Mouse (Mus musculus): Measurements from ENCODE around the gene Prrt1.

The Prrt1 gene

DNA sequence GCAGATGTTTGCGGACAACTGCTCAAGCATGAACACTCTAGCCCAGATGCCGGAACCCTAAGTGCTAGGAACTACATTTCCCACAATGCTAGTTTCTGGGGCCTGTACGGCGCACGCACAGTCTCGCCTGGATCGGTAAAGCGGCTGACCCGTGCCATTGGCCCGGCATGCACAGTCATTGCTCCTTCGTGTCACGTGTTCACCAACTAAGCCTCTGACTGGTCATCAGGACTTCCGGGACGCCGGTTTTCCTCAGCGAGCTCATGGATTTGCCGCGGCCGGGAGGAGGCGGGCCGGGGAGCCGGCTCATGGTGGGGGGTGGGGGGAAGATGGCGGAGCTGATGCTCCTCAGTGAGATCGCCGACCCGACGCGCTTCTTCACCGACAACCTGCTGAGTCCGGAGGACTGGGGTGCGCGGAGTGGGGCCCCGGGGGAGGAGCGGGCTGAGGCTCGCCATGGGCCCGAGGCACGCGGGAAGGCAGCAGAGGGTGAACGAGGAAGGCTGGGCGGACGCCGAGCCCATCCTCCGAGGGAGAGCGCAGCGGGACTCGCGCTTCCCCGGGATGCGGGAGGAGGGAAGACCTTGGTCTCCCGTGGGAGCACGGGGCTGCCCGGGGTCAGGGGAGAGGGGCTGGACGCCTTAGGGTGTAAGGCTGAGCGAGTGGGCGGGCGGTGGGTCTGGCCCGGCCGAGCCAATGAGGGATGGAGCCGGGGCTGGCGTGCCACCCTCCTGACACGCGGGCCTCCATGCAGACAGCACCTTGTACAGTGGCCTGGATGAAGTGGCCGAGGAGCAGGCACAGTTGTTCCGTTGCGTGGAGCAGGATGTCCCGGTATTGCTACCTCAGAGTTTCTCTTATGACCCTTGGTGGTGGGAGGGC lies 17.8 kb downstream of the Prrt1 start, which contains the start of gene Atf6b:
TSS of gene Atf6b (plus strand) at position 241 of the 882 bp plus-strand sequence.
- DNase-seq (ENCODE audit: inconsistent age in 2 of 2, low spot score in 1 of 2): peak; percentile 97

DNA sequence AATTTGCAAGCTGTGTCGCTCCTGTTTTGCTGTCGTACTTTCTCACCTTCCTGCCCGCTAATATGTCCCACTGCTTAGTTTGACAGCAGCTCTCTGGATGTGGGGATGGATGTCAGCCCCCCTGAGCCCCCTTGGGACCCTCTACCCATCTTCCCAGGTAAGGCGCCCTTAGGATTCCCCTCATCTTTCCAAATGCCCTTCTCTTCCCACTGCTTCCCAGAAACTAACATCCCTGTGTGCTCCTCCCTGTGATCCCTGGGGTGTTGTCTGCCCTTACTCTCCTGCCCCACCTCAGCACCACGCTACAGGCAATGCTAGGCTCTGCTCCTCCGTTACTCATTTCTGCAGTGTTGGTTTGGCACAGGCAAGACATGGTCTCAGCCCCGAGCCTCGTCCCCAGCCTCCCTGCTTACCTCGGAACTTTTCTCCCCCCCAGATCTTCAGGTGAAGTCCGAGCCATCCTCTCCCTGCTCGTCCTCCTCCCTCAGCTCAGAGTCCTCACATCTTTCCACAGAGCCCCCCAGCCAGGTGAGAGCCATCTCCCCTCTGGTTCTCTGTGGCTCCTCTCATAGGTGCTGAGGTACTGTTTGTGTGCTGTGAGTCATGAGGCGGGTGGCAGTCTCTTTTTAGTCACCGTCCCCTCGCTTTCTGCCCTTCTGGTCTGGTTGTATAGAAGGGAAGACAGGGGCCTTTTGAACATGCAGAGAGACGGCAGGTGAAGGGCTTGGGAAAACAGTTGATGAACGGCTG lies 19.0 kb downstream of the Prrt1 start:
- DNase-seq (ENCODE audit: inconsistent age in 2 of 2, low spot score in 1 of 2): peak; percentile 14 to 38

DNA sequence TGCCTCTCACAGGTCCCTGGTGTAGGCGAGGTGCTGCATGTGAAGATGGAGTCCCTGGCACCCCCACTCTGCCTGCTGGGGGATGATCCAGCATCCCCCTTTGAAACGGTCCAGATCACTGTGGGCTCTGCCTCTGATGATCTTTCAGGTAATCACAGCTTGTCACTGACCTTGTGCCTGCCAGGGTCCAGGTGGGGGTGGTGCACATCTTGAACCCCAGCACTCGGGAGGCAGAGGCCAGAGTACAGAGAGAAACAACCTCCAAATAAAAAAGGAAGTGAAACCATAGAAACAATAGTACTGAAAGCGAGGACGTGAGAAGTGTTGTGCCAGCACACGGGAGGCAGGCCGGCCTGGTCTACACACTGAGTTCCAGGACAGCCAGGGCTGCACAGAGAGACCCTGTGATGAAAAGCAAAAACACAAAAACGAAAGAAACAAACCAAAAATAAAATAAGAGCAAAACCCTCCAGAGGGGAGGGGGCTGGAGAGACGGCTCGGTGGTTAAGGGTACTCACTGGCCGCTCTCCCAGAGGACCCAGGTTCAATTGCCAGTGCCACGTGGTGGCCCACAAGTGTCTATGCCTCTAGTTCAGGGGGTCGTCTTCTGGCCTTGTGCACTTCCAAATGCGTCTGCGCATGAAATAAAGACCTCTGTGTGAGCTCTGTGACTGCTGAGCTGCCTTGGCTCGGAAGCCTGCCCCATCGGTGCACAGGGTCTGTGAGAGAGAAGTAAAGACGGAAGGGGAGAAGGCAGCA lies 20.0 kb downstream of the Prrt1 start:
- DNase-seq (ENCODE audit: inconsistent age in 2 of 2, low spot score in 1 of 2): peak in 1 of 2 experiments; percentile 32

DNA sequence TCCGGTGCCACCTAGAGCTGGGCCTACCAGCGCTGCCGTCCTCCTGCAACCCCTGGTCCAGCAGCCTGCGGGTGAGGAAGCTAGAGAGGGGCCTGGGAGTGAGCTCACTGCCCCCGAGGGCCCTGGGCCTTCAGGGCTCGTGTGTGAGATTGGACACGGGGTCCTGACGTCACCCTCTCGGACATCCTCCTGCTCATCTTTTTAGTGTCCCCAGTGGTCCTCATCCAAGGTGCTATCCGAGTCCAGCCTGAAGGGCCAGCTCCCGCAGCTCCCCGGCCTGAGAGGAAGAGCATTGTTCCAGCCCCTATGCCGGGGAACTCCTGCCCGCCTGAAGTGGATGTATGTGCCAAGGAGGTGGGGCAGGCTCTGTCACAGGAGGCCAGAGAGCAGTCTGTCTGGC lies 21.4 kb downstream of the Prrt1 start:
- peak in 1 of 2 experiments; percentile 35 for DNase-seq (ENCODE audit: inconsistent age in 2 of 2, low spot score in 1 of 2)

DNA sequence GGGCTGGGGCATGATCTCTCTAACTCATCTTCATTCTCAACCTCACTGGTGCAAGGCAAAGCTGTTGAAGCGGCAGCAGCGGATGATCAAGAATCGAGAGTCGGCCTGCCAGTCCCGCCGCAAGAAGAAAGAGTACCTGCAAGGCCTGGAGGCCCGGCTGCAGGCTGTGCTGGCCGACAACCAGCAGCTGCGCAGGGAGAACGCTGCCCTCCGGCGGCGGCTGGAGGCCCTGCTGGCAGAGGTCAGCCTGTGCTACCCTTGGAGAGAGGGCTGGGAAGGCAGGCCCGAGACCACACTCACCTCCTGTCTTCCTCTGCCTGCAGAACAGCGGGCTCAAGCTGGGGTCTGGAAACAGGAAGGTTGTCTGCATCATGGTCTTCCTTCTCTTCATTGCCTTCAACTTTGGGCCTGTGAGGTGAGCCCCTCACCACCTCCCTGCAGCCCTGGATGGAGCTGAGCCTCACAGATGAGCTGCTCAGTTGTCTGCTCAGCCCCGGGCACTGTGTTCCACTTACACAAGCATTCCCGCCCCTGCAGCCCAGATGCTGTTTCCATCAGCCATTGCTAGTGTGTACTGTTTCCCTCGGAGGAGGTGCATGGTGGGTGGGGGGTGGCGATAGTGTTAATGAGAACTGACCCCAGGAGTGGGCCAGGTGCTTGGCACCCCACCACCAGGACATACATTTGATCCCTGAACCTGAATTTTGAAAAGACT lies 22.3 kb downstream of the Prrt1 start:
- peak; percentile 67 to 74 for DNase-seq (ENCODE audit: inconsistent age in 2 of 2, low spot score in 1 of 2)

DNA sequence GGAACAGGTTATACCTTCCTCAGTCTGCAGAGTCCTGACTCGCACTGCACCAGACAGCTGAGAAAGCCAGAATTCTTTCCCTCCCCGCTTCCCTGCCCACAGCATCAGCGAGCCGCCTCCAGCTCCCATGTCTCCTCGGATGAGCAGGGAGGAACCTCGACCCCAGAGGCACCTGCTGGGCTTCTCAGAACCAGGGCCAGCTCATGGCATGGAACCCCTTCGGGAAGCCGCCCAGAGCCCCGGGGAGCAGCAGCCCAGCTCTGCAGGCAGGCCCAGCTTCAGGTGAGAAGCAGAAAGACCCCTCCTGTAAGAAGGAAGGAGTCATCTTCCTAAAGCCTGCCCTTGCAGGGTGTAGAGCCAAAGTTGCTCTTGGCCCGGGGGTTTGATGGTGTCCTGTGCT lies 23.2 kb downstream of the Prrt1 start:
- DNase-seq (ENCODE audit: inconsistent age in 2 of 2, low spot score in 1 of 2): peak in 1 of 2 experiments; percentile 29

DNA sequence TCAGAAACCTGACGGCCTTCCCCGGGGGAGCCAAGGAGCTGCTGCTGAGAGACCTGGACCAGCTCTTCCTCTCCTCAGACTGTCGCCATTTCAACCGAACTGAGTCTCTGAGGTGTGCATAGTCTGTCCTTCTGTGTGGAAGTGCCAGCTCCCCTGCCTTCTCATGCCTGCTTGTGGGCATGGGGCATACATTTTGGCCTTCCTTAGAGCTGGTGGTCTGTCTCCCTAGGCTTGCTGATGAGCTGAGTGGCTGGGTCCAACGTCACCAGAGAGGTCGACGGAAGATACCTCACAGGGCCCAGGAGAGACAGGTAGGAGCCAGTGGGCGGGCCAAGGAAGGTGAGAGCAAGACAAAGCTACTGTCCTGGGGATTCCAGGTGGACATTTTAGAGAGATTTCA lies 23.7 kb downstream of the Prrt1 start:
- peak in 1 of 2 experiments; percentile 40 for DNase-seq (ENCODE audit: inconsistent age in 2 of 2, low spot score in 1 of 2)

DNA sequence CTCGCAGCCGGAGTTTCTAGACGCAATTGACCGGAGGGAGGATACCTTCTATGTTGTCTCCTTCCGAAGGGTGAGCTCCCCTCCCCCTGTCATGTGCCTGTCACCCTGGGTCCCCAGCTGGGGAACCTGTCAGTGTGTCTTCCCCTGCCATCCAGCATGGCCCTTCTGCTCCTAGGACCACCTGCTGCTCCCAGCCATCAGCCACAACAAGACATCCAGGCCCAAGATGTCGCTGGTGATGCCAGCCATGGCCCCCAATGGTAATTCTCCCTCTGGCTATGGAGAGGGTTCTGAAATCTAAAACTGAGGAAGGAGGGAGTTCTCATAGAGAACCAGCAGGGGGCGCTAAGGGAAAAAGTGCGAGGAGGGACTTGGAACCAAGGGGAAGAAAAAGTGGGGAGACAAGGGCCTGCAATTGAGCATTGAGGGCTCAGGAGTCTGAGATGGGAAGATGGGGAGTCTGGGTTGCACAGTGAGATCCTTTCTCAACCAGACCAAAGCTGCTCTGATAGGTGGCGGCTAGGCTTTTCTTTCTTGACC lies 24.5 kb downstream of the Prrt1 start:
- peak; percentile 73 to 87 for DNase-seq (ENCODE audit: inconsistent age in 2 of 2, low spot score in 1 of 2)

DNA sequence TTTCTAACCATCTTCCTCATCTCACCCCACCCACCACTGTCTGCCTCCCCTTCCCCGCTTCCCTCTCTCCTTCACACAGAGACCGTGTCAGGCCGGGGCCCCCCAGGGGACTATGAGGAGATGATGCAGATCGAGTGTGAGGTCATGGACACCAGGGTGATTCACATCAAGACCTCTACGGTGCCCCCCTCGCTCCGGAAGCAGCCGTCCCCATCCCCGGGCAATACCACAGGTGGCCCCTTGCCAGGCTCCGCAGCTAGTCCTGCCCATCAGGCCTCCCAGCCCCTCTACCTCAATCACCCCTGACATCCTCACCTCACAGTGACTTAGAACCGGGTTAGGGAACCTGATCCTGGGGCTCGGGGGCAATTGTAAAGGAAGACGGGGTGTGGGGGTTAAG lies 25.1 kb downstream of the Prrt1 start:
- DNase-seq (ENCODE audit: inconsistent age in 2 of 2, low spot score in 1 of 2): peak in 1 of 2 experiments; percentile 70

DNA sequence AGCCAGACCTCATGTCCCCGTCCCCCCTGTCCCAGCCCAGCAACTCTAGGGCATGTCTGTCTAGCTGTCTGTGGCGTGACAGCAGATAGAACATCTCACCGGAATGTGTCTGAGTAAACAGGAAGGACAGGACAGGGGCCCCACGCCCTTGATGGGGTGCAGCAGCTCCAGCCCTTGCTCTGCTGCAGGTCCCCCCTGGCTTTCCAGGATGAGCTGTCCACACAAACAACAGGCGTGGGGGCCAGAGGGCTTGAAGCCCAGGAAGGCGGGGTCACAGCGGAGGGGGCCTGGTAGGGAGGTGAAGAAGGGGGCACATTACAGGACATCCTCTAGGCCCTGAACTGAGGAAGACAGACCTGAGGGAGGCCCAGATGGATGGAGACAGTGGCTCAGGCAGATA lies 25.8 kb downstream of the Prrt1 start:
- DNase-seq (ENCODE audit: inconsistent age in 2 of 2, low spot score in 1 of 2): peak; percentile 84 to 89

DNA sequence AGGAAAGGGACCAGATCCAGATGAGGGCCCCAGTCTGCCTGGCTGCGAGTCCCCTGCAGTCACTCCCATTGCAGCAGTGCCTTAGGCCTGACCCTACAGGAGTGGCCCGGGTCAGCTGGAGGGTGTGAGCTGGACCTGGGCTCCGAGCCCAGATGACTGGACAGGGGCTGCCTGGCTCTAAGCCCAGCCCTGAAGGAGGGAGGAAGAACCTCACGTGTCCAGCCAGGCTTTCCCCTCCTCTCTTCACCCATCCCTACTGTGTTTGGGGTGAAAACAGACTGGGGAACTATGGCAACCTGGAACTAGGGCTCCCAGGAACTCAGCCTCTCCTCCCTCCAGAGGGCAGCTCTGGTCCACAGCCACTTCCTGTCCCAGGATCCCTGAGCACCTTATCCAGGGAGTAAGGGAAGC lies 26.3 kb downstream of the Prrt1 start:
- DNase-seq (ENCODE audit: inconsistent age in 2 of 2, low spot score in 1 of 2): peak; percentile 94

DNA sequence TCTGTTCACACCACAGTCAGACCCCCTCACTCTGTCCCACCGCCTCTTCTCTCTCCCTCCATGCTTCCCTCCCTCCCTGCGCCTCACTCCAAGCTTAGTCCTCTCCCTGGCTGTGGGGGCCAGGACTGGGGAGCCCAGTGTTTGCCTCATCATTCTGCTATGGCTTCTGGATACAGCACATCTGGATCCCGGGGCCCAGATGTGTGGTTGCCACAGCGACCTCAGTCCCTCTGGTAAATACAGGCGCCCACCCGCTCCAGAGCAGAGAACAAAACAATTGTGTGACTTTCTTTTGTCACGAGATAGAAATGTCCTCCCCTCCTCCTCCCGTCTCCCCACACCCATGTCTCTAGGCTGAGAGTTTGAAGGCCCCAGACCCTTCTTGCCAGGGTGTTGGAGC lies 27.3 kb downstream of the Prrt1 start:
- DNase-seq (ENCODE audit: inconsistent age in 2 of 2, low spot score in 1 of 2): no peak

DNA sequence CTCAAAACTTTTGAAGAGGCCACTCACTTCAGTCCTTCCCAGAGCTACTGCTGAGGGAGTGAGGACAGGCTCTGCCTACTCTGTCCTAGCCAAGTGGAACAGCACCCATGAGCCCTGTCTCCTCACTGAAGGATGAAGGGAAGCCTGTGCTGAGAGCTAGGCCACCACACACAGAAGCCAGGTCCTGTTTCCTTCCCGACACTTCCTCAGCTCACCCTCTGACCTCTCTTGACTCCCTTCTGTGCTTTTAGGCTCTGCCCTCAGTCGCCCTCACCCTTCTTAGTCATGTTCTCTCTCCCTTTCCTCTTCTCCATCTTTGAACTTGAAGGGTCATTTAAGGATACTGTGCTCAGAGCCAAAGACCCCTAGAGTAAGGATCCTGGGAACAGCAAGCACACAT lies 27.9 kb downstream of the Prrt1 start:
- DNase-seq (ENCODE audit: inconsistent age in 2 of 2, low spot score in 1 of 2): peak in 1 of 2 experiments; percentile 50

DNA sequence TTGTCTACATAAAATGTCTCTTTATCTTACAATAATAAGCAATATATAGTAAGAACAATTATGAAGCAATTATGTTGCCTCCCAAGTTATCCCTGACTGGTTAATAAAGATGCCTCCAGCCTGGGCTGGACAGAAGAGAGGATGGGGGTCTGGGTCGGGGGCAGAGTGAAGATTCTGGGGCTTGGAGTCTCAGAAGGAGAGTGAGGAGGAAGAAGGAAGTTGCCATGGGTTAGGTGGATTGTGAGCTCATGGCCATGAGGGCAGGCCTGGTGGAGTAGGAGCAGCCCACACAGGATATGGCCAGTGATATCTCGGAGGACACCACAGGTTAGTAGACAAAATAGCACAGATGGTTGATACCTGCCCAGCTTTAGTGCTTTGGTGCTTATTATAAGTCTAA lies 28.8 kb downstream of the Prrt1 start:
- DNase-seq (ENCODE audit: inconsistent age in 2 of 2, low spot score in 1 of 2): no peak

DNA sequence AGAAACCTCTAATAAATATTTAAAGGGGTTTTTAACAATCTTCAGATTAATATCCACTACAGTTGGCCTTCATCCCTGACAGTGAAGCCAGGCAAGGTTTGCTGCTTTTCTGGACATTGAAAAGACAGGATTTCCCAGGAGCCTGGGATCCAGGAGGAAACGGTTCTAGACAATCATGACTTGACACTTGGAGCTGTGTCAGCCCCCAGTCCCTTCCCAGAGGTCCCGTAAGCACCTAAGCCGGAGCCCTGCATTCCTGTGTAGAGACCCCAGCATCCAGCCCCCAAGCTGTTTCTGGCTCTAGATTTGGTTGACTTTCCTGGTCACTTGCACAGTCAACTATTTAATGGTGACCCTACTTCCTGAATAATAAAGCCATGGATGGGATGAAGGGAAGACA lies 29.3 kb downstream of the Prrt1 start:
- no peak for DNase-seq (ENCODE audit: inconsistent age in 2 of 2, low spot score in 1 of 2)

DNA sequence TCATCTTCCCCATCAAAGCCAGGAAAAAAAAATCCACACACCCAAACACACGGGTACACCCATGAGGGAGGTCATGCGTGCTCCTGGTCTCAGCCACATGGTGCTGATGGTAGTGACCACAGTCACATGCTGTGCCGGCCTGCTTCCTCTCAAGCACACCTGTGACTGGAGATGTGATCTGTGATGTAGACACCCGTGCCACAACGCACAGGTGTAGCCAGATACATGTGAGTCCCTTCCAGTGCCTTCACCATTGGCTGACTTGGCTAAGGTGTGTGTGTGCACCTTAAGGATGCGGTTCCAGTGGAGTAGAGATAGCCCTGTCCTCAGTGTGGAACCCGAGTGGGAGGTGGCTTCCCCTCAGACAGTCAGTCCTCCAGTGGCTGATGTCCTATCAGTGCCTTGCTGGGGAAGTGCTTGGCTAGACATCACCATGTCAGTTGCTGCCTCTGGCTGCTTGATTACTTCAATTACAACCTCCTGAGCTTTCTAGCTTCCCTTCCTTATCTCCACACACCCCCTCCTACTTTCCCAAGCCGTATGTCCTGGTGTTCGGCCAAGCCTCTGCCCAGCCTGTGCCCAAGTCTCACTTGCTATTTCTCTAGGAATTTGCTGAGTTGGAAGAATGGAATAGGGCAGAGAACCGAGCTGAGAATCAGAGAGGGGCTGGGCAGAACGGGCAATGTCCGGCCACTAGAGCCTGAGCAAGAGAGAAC lies 30.0 kb downstream of the Prrt1 start:
- DNase-seq (ENCODE audit: inconsistent age in 2 of 2, low spot score in 1 of 2): no peak

DNA sequence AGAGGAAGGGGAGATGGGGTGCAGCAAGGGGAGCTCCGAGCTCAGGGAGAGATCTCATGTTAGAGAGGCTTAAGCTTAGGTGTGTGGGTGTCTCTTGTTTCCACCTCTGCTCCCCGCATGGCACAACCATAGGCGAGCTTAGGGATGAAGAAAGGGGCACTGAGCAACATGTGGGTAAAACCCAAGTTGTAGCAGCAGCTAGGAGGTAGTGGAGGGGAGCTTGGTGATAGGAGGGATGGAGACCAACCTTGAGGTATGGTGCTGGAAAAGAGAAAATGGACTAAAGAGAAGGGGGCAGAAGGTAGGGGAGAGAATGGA lies 30.5 kb downstream of the Prrt1 start:
- no peak for DNase-seq (ENCODE audit: inconsistent age in 2 of 2, low spot score in 1 of 2)

DNA sequence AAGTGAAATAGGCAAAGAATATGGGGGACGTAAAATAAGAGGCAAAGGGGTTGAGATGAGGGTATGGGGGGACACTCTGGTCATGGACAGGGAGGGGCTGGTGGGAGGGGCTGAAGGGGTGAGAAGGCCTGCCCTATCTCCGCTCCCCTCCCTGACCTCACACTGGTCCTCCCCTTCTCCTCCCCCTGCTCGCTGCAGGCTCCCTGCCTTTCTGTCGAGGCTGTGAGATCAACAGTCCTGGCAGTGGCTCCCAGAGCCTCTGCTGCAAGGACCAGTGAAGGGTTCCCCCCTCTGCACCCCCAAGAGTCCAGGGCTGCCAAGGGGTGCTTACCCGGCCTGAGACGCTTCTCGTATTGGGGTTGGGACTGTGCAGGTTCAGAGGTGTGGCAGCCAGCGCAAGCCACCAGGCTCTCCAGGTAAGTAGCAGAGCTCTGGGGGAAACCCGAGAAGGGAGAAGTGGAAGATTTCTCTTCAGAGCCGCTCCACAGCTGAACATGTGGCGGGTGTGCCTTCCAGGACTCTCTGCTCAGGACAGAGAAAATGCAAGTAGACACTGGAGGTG lies 31.0 kb downstream of the Prrt1 start:
- peak in 1 of 2 experiments; percentile 60 for DNase-seq (ENCODE audit: inconsistent age in 2 of 2, low spot score in 1 of 2)

DNA sequence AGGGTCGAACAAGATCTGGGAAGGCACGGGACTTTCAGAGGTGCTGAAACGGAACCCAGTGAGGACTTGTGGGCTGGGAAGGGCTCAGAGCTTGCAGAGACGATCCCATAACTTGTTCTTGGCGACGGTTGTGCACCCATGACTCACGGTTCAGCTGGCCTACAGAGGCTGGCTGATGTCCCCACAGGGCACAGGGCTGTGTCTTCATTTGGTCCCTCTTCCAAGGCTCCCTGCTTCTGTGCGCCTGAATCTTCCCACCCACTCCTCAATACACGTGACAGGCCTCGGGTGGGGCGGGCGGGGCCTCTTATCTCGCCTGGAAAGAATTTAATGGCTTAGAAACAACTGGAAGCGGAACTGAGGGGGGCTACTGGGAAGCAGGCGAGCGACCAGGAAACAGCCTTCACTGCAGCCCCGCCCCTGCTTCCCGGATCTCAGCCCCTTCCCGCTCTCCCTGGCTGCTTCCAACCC lies 31.8 kb downstream of the Prrt1 start:
- DNase-seq (ENCODE audit: inconsistent age in 2 of 2, low spot score in 1 of 2): peak; percentile 80 to 84

Measured in adrenal gland, adult (tissue).